Mouse (Mus musculus): ENCODE measurements around the gene Dtx2. TPM values are rescaled to one million over a fixed set of nuclear protein-coding genes. Genes with fewer than 3 reads are reported as not detected.

Gene Dtx2
- polyA plus RNA-seq, 1 experiment from 2014 or later = 21.8 TPM

DNA sequence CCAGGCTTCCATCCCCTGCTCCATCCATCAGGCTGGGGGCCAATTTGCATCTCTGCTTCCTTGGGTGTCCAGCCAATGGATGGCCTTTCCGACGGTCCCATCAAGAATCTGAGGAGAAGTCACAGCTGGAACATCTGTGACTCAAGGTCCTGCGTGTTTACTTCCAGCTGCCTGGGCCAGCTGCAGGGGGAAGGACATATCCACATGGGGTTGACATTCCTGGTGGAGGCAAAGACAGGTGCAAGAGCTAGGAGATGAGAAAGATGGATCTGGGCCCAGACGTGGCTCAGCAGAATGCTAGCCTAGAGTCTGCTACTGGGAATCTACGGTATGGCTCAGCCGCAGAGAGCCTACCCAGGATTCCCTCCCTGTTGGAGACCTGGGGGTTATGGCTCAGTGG lies 24.4 kb upstream of the Dtx2 start:
- no peak for ATAC-seq (replicated peaks; ENCODE audit: low FRiP score, low read depth)

DNA sequence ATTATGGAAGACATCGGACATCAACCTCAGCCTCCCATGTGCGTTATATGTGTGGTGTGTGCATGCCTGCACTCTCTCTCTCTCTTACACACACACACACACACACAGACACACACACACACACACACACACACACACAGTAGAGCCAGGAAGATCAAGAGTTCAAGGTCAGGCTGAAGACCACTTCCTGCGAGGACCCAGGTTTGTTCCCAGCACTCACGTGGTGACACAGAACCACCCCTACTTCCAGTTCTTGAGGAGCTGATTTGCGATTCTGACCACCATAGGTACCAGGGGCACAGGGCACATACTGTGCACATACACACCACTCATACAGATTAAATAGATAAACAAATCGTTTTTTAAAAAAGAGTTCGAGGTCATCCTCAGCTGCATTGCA lies 22.7 kb upstream of the Dtx2 start:
- ATAC-seq (replicated peaks; ENCODE audit: low FRiP score, low read depth) = no peak
- TF ChIP-seq CTCF (IDR thresholded peaks at IDR 0.05; ENCODE audit: low read depth) = no peak
- H3K4me1 ChIP-seq (replicated peaks; ENCODE audit: insufficient read depth, low read length) = no peaks in the 10 kb centered on the region
- H3K9ac ChIP-seq (ENCODE audit: low read depth, low read length) = no peak overlapping the region
- H3K36me3 ChIP-seq (ENCODE audit: insufficient read depth, low read length) = no peaks in the 10 kb centered on the region
- H3K4me2 ChIP-seq (ENCODE audit: low read length) = no peak overlapping the region
- H3K27me3 ChIP-seq (ENCODE audit: insufficient read depth, low read length) = no peaks in the 10 kb centered on the region
- WGBS = 87% methylated on average over 7 of the region's 7 CpGs
- no peak for DNase-seq (ENCODE audit: low spot score)
- no peak overlapping the region for H3K4me3 ChIP-seq (replicated peaks; ENCODE audit: low read depth, low read length)
- H3K27ac ChIP-seq = no peak overlapping the region
- H3K9me3 ChIP-seq (replicated peaks; ENCODE audit: low read length) = no peaks in the 10 kb centered on the region

More for the DNA sequence above, 24.4 kb upstream of the Dtx2 start:
- Histone ChIP-seq H3K27ac (no peak overlapping the region), H3K36me3 (ENCODE audit: insufficient read depth, low read length) (no peaks in the 10 kb centered on the region), H3K27me3 (ENCODE audit: insufficient read depth, low read length) (no peaks in the 10 kb centered on the region), H3K4me2 (ENCODE audit: low read length) (no peak overlapping the region), H3K4me3 (replicated peaks; ENCODE audit: low read depth, low read length) (no peak overlapping the region), H3K9me3 (replicated peaks; ENCODE audit: low read length) (no peaks in the 10 kb centered on the region), H3K4me1 (replicated peaks; ENCODE audit: insufficient read depth, low read length) (no peaks in the 10 kb centered on the region), H3K9ac (ENCODE audit: low read depth, low read length) (no peak overlapping the region)
- DNase-seq (ENCODE audit: low spot score) = no peak
- no peak for TF ChIP-seq CTCF (IDR thresholded peaks at IDR 0.05; ENCODE audit: low read depth)
- 72% methylated on average over 6 of the region's 6 CpGs for WGBS

DNA sequence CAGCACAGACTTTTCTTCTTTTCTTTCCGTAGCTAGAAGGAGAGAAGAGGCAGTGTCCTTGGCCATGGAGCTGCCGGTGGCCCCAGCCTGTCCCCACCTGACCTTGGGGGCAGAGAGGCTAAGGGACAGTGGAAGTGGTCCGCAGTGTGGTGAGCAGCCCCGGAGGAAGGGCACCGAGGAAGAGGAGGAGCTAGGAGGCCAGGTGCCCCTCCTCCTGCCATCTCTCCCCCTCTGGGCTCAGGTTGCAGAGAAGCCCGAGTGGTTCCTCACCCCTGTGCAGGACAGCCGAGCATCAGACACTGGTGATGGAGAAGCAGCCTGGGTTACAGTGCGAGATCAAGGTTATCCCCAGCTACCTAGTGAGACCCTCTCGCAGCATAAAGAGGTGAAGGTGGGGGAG lies 20.2 kb upstream of the Dtx2 start, which contains the start of gene Ssc4d:
TSS of gene Ssc4d (minus strand) at position 167 of the 400 bp plus-strand sequence.
- Histone ChIP-seq H3K4me3 (replicated peaks; ENCODE audit: low read depth, low read length) (peak within 1 kb of the TSS; percentile 16; the same call in 1 of the 2 replicates), H3K27ac (peak within 1 kb of the TSS; percentile 13; the same call in 1 of the 2 replicates), H3K9me3 (replicated peaks; ENCODE audit: low read length) (no peaks in the 10 kb centered on the region), H3K9ac (ENCODE audit: low read depth, low read length) (0 out of 2 replicates have a peak within 1 kb of the TSS, but pooled peaks have one; percentile 42), H3K4me2 (ENCODE audit: low read length) (peak within 1 kb of the TSS; percentile 50), H3K27me3 (ENCODE audit: insufficient read depth, low read length) (no peaks in the 10 kb centered on the region), H3K4me1 (replicated peaks; ENCODE audit: insufficient read depth, low read length) (no peaks in the 10 kb centered on the region), H3K36me3 (ENCODE audit: insufficient read depth, low read length) (no peaks in the 10 kb centered on the region)
- ATAC-seq (replicated peaks; ENCODE audit: low FRiP score, low read depth) (no peak; the same call in 1 of the 2 replicates), DNase-seq (ENCODE audit: low spot score) (no peak)
- no peak for TF ChIP-seq CTCF (IDR thresholded peaks at IDR 0.05; ENCODE audit: low read depth)
- 7% methylated on average over 9 of the region's 9 CpGs for whole genome bisulfite sequencing

- no peaks in the 10 kb centered on the region for H3K4me1 ChIP-seq (replicated peaks; ENCODE audit: insufficient read depth, low read length)
- H3K9ac ChIP-seq (ENCODE audit: low read depth, low read length) = no peak overlapping the region
- no peak overlapping the region for H3K4me3 ChIP-seq (replicated peaks; ENCODE audit: low read depth, low read length)
- no peak for ATAC-seq (replicated peaks; ENCODE audit: low FRiP score, low read depth)
- no peak overlapping the region for H3K4me2 ChIP-seq (ENCODE audit: low read length)
- H3K27me3 ChIP-seq (ENCODE audit: insufficient read depth, low read length) = no peaks in the 10 kb centered on the region
- no peak overlapping the region for H3K27ac ChIP-seq
- TF ChIP-seq CTCF (IDR thresholded peaks at IDR 0.05; ENCODE audit: low read depth) = no peak
- 90% methylated on average over 8 of the region's 8 CpGs for WGBS
- H3K36me3 ChIP-seq (ENCODE audit: insufficient read depth, low read length) = no peaks in the 10 kb centered on the region
- H3K9me3 ChIP-seq (replicated peaks; ENCODE audit: low read length) = no peaks in the 10 kb centered on the region
- no peak for DNase-seq (ENCODE audit: low spot score)
Observed at GRCm38 (mm10) chr5:135975893-135976668, 18.5 kb upstream of the Dtx2 start.

GRCm38 (mm10) chr5:135979381-135979780 lies 15.2 kb upstream of the Dtx2 start:
- Histone ChIP-seq H3K4me2 (ENCODE audit: low read length) (no peak overlapping the region), H3K27me3 (ENCODE audit: insufficient read depth, low read length) (no peaks in the 10 kb centered on the region), H3K9ac (ENCODE audit: low read depth, low read length) (no peak overlapping the region), H3K36me3 (ENCODE audit: insufficient read depth, low read length) (no peaks in the 10 kb centered on the region), H3K4me3 (replicated peaks; ENCODE audit: low read depth, low read length) (no peak overlapping the region), H3K9me3 (replicated peaks; ENCODE audit: low read length) (no peaks in the 10 kb centered on the region), H3K4me1 (replicated peaks; ENCODE audit: insufficient read depth, low read length) (no peaks in the 10 kb centered on the region), H3K27ac (no peak overlapping the region)
- ATAC-seq (replicated peaks; ENCODE audit: low FRiP score, low read depth) (no peak), DNase-seq (ENCODE audit: low spot score) (no peak)
- WGBS = 85% methylated on average over 5 of the region's 5 CpGs
- TF ChIP-seq CTCF (IDR thresholded peaks at IDR 0.05; ENCODE audit: low read depth) = no peak

DNA sequence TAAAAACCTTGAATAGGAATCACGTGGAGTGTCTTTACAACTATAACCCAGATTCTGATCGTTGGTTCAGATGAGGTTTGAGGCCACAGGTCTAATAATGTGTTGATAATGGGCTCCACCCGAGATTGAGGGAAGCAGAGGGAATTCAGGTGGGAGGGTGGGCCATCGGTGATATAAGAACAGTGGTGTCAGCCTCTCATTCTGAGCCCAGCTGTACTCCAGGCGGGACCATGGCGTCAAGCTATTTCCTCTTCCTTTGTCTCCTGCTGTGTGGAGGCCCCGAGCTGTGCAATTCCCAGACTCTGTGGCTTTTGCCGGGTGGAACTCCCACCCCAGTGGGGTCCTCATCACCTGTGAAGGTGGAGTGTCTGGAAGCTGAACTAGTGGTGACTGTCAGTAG lies 14.7 kb upstream of the Dtx2 start, which contains the start of gene Zp3:
TSS of gene Zp3 (plus strand) at position 196 of the 400 bp plus-strand sequence.
- no peak for TF ChIP-seq CTCF (IDR thresholded peaks at IDR 0.05; ENCODE audit: low read depth)
- WGBS = 67% methylated on average over 8 of the region's 8 CpGs
- Histone ChIP-seq H3K9ac (ENCODE audit: low read depth, low read length) (no peak within 1 kb of the TSS), H3K27me3 (ENCODE audit: insufficient read depth, low read length) (no peaks in the 10 kb centered on the region), H3K9me3 (replicated peaks; ENCODE audit: low read length) (no peaks in the 10 kb centered on the region), H3K4me2 (ENCODE audit: low read length) (no peak within 1 kb of the TSS), H3K4me1 (replicated peaks; ENCODE audit: insufficient read depth, low read length) (no peaks in the 10 kb centered on the region), H3K27ac (no peak within 1 kb of the TSS), H3K4me3 (replicated peaks; ENCODE audit: low read depth, low read length) (no peak within 1 kb of the TSS), H3K36me3 (ENCODE audit: insufficient read depth, low read length) (no peaks in the 10 kb centered on the region)
- no peak for ATAC-seq (replicated peaks; ENCODE audit: low FRiP score, low read depth)
- DNase-seq (ENCODE audit: low spot score) = no peak

All from kidney, postnatal 0 days (tissue).